Mouse (Mus musculus): Measurements from ENCODE around the gene Hif3a. TPM values are rescaled to one million over a fixed set of nuclear protein-coding genes. Genes with fewer than 3 reads are reported as not detected.
"Not testable (repeated sequence)": the region's sequence is repeated elsewhere in the genome, so short reads cannot be mapped to it uniquely, and the experiment has no call there.

The Hif3a gene
- polyA plus RNA-seq, 1 experiment: 8.0 TPM

GRCm38 (mm10) chr7:17073513-17073903 is 11.3 kb upstream of the Hif3a start:
- H3K4me3 ChIP-seq (replicated peaks): peak overlapping the region; percentile 59
- H3K9me3 ChIP-seq (ENCODE audit: control insufficient read depth, low read length): no peaks in the 10 kb centered on the region
- no peaks in the 10 kb centered on the region for H3K36me3 ChIP-seq (ENCODE audit: control insufficient read depth)
- no peak for TF ChIP-seq TAL1 (IDR thresholded peaks at IDR 0.05; ENCODE audit: low read length)
- TF ChIP-seq GATA1 (IDR thresholded peaks at IDR 0.05; ENCODE audit: low read length): no peak
- H3K27me3 ChIP-seq (ENCODE audit: control insufficient read depth): peaks cover 20% of the 10 kb centered on the region
- peaks cover 13% of the 10 kb centered on the region for H3K4me1 ChIP-seq (ENCODE audit: control insufficient read depth)

DNA sequence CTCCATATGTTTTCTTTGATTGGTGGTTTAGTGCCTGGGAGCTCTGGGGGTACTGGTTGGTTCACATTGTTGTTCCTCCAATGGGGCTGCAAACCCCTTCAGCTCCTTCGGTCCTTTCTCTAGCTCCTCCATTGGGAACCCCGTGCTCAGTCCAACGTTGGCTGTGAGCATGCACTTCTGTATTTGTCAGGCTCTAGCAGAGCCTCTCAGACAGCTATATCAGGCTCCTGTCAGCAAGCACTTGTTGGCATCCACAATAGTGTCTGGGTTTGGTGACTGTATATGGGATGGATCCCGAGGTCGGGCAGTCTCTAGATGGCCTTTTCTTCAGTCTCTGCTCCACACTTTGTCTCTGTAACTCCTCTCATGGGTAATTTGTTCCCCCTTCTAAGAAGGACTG is 5.4 kb upstream of the Hif3a start:
- H3K27me3 ChIP-seq (ENCODE audit: control insufficient read depth): peaks cover 27% of the 10 kb centered on the region
- not testable (repeated sequence) for H3K9me3 ChIP-seq (ENCODE audit: control insufficient read depth, low read length); H3K36me3 ChIP-seq (ENCODE audit: control insufficient read depth); H3K4me3 ChIP-seq (replicated peaks)
- peaks cover 15% of the 10 kb centered on the region for H3K4me1 ChIP-seq (ENCODE audit: control insufficient read depth)

DNA sequence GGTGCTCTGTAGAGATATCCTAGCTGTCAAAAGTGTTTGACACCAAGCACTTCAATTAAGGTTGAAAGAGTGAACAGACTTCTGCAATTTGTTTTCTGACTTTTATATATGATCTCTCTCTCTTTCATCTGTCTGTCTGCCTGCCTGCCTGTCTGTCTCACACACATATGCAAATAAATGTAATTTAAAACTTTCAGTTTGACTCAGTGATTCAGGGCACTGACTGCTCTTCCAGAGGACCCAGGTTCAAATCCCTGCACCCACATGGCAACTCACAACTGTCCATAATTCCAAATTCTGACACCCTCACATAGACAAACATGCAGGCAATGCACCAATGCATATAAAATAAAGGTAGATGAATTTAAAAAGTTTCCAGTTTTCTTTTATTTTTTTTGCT is 4.8 kb upstream of the Hif3a start:
- Histone ChIP-seq H3K36me3 (ENCODE audit: control insufficient read depth) (no peaks in the 10 kb centered on the region), H3K4me1 (ENCODE audit: control insufficient read depth) (peaks cover 22% of the 10 kb centered on the region), H3K4me3 (replicated peaks) (no peak overlapping the region), H3K9me3 (ENCODE audit: control insufficient read depth, low read length) (no peaks in the 10 kb centered on the region), H3K27me3 (ENCODE audit: control insufficient read depth) (peaks cover 32% of the 10 kb centered on the region)
- no peak for TF ChIP-seq TAL1 (IDR thresholded peaks at IDR 0.05; ENCODE audit: low read length)
- TF ChIP-seq GATA1 (IDR thresholded peaks at IDR 0.05; ENCODE audit: low read length): no peak

DNA sequence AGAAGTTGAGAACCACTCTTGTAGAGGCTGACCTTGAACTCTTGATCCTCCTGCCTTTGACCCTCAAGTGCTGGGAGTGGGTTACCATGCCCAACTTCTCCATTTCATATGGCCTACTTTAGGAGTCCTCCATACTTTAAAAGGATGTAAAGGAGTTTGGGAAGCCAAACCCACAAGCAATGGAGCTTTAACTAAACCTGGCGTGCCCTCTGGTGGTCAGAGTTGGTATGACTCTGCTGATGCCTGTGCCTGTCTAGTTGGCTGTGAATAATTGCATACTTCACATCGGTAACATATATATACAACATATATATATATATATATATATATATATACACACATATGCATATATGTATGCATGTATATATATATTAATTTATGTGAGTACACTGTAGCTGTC is 4.2 kb upstream of the Hif3a start:
- TF ChIP-seq TAL1 (IDR thresholded peaks at IDR 0.05; ENCODE audit: low read length) (no peak), GATA1 (IDR thresholded peaks at IDR 0.05; ENCODE audit: low read length) (no peak)
- no peaks in the 10 kb centered on the region for H3K36me3 ChIP-seq (ENCODE audit: control insufficient read depth)

DNA sequence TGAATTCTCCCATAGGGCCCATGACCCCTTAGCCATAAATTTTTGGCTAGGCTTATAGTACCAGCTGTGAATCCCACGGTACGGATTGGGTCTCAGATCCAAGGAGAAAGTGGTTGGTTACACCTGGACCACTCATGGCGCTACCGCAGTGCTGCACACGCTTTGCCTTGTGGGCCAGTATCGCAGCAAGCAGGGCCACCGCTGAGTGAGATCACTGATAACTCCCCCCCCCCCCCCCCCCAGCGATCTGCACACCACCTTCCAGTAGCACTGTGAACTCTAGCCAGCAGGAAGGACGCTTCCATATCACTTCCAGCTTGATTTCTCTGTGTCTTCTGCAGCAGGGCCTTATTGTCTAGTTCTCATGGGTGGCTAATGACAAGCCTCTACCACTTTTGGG is 3.4 kb upstream of the Hif3a start:
- Histone ChIP-seq H3K27me3 (ENCODE audit: control insufficient read depth) (peaks cover 33% of the 10 kb centered on the region), H3K4me3 (replicated peaks) (no peak overlapping the region), H3K36me3 (ENCODE audit: control insufficient read depth) (no peaks in the 10 kb centered on the region), H3K9me3 (ENCODE audit: control insufficient read depth, low read length) (no peaks in the 10 kb centered on the region), H3K4me1 (ENCODE audit: control insufficient read depth) (peaks cover 36% of the 10 kb centered on the region)
- TF ChIP-seq GATA1 (IDR thresholded peaks at IDR 0.05; ENCODE audit: low read length) (no peak), TAL1 (IDR thresholded peaks at IDR 0.05; ENCODE audit: low read length) (no peak)

More for the DNA sequence above, 4.2 kb upstream of the Hif3a start:
- Histone ChIP-seq H3K4me1 (ENCODE audit: control insufficient read depth) (peaks cover 28% of the 10 kb centered on the region), H3K27me3 (ENCODE audit: control insufficient read depth) (peaks cover 37% of the 10 kb centered on the region), H3K9me3 (ENCODE audit: control insufficient read depth, low read length) (no peaks in the 10 kb centered on the region), H3K4me3 (replicated peaks) (no peak overlapping the region)

DNA sequence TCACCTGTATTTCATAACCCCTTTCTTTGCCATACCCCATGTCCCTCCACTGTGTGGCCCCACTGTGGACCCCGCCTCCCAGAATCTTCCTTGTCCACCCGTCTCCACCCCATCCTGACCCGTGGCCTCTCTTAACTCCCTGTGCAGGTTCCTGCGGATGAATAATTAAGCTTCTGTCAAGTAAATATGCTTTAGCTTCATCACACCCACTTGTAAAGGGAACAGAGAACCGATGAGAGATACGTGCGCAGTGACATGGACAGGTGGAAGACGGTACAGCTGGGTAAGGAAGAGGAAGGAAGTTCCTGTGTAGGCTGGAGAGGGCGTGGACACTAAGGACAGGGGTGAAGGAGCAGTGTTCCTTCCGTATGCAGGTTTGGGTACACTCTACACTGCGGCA is 618 bp upstream of the Hif3a start:
- H3K9me3 ChIP-seq (ENCODE audit: control insufficient read depth, low read length): no peaks in the 10 kb centered on the region
- H3K4me3 ChIP-seq (replicated peaks): peak overlapping the region; percentile 19
- H3K27me3 ChIP-seq (ENCODE audit: control insufficient read depth): peaks cover 27% of the 10 kb centered on the region
- no peak for TF ChIP-seq TAL1 (IDR thresholded peaks at IDR 0.05; ENCODE audit: low read length)
- no peak for TF ChIP-seq GATA1 (IDR thresholded peaks at IDR 0.05; ENCODE audit: low read length)
- H3K4me1 ChIP-seq (ENCODE audit: control insufficient read depth): peaks cover 63% of the 10 kb centered on the region
- H3K36me3 ChIP-seq (ENCODE audit: control insufficient read depth): no peaks in the 10 kb centered on the region

DNA sequence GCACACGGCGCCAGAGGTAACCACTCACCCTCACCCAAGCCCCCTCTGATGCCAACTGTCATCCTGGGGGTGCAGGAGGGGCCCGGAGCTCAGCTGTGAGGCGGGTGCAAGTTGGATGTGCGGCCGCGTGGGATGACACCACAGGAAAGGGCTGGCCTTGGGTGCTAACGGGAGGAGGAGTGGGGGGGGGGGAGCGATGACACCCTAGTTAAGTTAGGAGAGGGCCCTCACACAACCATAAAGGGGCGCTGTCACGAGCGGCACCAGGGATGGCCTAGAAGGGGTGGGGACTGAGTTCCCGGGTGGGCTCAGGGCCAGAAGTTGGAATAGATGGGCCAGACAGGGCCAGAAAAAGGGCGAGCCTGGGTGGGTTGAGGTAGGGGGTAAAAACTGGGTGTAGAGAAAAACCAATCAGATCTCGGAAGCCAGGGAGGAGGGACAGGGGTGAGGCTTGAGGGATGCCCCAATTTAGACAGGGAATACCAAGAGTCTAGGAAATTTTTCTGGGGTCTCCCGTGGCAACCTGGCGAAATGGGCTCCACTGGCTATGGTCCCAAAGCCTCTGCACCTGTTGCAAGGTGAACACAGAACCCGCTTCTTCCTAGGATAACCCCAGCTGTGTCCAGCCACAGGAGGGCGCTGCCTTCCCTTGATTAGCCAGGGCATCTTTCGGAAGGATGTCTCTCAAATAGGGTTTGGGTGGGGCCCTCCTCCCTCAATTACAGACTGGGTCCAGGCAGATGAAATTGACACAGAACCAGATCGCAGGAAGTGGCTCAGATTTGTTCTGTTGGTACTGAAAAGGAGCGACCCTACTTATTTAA is 1.2 kb downstream of the Hif3a start:
- peak overlapping the region; percentile 50 for H3K4me3 ChIP-seq (replicated peaks)
- H3K4me1 ChIP-seq (ENCODE audit: control insufficient read depth): peaks cover 78% of the 10 kb centered on the region
- TF ChIP-seq TAL1 (IDR thresholded peaks at IDR 0.05; ENCODE audit: low read length) (no peak), GATA1 (IDR thresholded peaks at IDR 0.05; ENCODE audit: low read length) (no peak)

GRCm38 (mm10) chr7:17060031-17060781 is 2.0 kb downstream of the Hif3a start:
- Histone ChIP-seq H3K4me3 (replicated peaks) (peak overlapping the region; percentile 50), H3K9me3 (ENCODE audit: control insufficient read depth, low read length) (no peaks in the 10 kb centered on the region), H3K4me1 (ENCODE audit: control insufficient read depth) (peaks cover 80% of the 10 kb centered on the region), H3K27me3 (ENCODE audit: control insufficient read depth) (peaks cover 27% of the 10 kb centered on the region), H3K36me3 (ENCODE audit: control insufficient read depth) (peaks cover 3% of the 10 kb centered on the region; the same call in 1 of the 2 replicates)
- TF ChIP-seq TAL1 (IDR thresholded peaks at IDR 0.05; ENCODE audit: low read length) (no peak), GATA1 (IDR thresholded peaks at IDR 0.05; ENCODE audit: low read length) (no peak)

More for the DNA sequence above, 1.2 kb downstream of the Hif3a start:
- Histone ChIP-seq H3K36me3 (ENCODE audit: control insufficient read depth) (no peaks in the 10 kb centered on the region), H3K27me3 (ENCODE audit: control insufficient read depth) (peaks cover 27% of the 10 kb centered on the region), H3K9me3 (ENCODE audit: control insufficient read depth, low read length) (no peaks in the 10 kb centered on the region)

DNA sequence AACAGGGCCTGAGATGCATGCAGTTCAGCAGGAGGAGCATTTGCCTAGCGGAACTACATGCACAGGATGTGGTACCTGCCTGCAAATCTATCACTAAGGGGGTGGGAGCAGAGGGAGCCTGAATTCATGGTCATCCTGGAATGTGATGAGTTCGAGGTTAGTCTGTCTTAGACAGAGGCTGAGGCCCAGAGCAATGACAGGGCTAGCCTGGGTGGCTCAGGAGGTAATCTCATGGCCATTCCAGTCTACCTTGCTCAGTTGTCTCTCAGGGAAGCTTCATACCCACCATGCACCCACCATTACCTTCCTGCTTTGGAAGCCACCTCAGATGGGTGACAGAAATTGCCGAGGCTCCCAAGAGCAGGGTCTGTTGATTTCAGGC is 2.8 kb downstream of the Hif3a start:
- Histone ChIP-seq H3K4me1 (ENCODE audit: control insufficient read depth) (peaks cover 86% of the 10 kb centered on the region), H3K9me3 (ENCODE audit: control insufficient read depth, low read length) (no peaks in the 10 kb centered on the region), H3K4me3 (replicated peaks) (no peak overlapping the region), H3K27me3 (ENCODE audit: control insufficient read depth) (peaks cover 27% of the 10 kb centered on the region), H3K36me3 (ENCODE audit: control insufficient read depth) (peaks cover 9% of the 10 kb centered on the region)
- TF ChIP-seq GATA1 (IDR thresholded peaks at IDR 0.05; ENCODE audit: low read length) (no peak), TAL1 (IDR thresholded peaks at IDR 0.05; ENCODE audit: low read length) (no peak)

All from erythroblast, embryonic 14.5 days (primary cell).